Mouse (Mus musculus): Measurements from ENCODE around the gene Lix1.
"Not testable (repeated sequence)": the region's sequence is repeated elsewhere in the genome, so short reads cannot be mapped to it uniquely, and the experiment has no call there.

Gene Lix1

DNA sequence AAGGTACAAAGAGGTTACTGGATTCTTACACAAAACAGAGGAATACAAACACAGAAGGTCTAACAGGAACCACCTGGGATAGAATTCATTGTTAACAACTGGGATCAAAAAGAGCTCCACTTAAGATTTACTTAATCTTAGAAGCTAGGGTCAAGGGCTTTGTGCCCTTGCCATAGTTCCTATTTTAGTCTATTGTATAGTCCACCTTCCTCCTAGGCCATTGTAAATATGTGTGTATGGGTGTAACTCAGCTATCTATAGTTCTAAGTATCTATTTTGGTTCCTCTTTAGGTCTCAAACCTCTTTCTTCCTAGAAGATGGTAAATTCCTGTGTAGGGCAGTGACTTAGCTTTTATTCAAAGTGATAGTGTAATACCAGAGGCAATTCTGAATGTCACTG lies 93.8 kb downstream of the Lix1 start:
- not testable (repeated sequence) for DNase-seq (ENCODE audit: low read depth, low spot score)

DNA sequence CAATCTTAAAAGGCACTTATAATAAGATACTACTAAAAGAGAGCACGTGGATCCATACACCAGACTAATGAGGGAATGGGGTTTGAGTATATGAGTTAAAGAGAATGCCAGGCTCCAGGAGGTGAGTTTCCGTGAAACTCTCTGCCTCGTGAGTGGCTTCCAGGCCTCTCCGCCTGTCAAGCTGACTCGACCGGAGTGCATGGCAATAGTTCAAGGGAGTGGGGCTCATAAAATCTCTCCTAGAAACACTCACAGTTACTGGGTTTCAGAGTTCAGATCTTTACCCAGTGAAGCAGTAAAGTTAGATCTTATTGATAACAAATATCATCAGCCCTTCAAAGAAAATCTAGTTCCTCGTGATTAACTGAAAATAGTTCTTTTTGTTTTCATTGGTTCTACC lies 94.3 kb downstream of the Lix1 start:
- DNase-seq (ENCODE audit: low read depth, low spot score), result no peak

DNA sequence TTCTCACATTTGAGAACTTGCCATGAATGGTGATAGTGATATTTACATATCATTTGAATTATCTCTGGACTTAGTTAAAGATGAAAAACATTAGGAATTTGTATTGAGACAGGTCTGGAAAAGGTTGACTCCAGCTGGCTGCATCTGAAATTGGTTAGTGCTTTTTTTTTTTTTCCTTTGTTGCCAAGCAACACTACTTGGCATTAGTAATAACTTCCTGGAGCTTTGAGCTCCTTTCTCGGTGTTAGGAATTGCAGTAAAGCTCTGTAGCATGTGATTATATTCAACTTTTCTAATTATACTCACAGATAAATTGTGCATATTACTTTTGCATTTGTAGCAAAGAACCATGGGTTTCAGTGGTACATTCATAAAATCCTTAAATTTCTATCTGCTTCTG lies 96.4 kb downstream of the Lix1 start:
- DNase-seq (ENCODE audit: low read depth, low spot score), result peak; percentile 55

DNA sequence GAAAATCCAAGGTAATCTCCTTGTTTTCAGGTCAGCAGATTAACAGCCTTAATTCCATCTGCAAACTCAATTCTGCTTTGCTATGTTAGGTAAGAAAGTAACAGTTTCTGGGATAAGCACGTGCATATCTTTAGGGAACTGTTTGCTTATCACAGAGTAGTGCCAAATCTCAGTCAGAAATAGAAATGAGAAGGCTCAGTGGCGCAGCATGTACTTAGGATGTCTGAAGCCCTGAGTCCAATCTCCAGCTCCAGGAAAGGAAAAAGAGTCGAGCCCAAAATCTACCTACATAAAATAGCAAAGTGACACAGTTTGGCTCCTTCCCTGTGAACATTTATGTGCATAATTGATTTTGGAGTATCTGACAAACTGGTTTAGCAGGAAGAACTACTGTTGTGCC lies 96.8 kb downstream of the Lix1 start:
- DNase-seq (ENCODE audit: low read depth, low spot score), result peak; percentile 63

DNA sequence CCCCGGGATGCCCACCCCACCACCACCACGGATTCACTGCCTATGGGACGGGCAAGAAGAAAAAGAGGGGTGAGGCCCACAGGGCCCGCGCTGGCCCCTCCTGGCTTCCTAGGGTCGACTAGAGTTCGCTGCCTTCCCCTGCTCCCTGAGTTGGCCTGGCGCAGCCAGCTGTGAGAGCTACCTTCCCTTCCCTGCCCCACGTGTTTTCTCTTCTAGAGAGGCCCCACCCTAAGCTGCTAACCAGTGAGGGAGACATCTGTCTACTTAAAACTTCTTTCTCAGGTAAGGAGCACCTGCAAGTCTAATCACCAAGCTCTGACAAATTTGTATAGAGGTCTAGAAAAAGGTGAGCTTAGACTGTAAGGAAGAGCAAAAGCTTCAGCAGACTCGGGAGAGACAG lies 104.2 kb downstream of the Lix1 start:
- no peak for DNase-seq (ENCODE audit: low read depth, low spot score)

Measured in brain, adult 2 months (tissue).